Mouse (Mus musculus): ENCODE results near the gene Actl11. TPM values are rescaled to one million over a fixed set of nuclear protein-coding genes. Genes with fewer than 3 reads are reported as not detected.

Gene Actl11
- polyA plus RNA-seq, 1 experiment from 2014 or later: not detected

DNA sequence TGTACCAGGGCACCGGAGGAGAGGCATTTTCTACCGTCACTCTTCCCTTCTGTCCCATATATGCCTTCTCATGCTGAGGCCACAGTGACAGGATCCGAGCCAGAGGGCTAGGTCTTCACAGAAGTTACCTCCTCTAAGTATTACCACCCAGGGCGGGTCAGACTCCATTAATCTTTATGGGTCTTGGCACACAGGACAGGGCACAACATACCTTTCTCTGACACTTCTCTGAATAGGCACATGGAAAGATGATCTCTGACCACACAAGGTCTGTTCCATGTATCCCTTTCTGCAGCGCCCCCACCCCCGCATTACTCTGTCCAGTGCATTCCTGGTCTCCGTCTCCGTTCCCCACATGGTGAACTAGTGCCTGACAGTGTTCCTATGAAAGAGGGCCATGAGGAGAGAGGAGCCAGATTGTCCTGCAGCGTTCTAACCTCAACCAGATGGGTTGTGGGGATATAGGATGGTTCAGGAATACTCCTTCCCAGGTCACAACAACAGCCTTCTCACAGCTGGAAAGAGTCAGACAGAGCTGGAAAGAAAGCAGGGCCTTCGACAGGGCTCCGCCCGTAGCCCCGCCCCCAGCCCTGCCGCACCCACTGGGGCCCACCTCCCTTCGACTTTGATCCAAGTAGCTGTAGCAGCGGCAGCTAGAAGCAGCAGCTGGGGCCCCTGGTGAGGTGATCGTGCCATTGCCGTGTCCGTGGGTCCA lies 21.9 kb upstream of the Actl11 start, which contains the start of gene Mst1r:
Gene Mst1r, plus strand, starts transcription at position 622 of the 715 bp plus-strand sequence.
- H3K4me2 ChIP-seq: peak within 1 kb of the TSS; percentile 89
- H3K36me3 ChIP-seq: peaks cover 5% of the 10 kb centered on the region; the same call in 1 of the 2 replicates
- H3K27me3 ChIP-seq: peaks cover 23% of the 10 kb centered on the region
- peak within 1 kb of the TSS; percentile 47 for H3K4me3 ChIP-seq (replicated peaks)
- H3K4me1 ChIP-seq: peaks cover 51% of the 10 kb centered on the region
- peak within 1 kb of the TSS; percentile 75 for H3K27ac ChIP-seq
- peak within 1 kb of the TSS; percentile 45; the same call in 1 of the 2 replicates for H3K9ac ChIP-seq
- 10% methylated on average over 19 of the region's 19 CpGs for WGBS
- ATAC-seq (replicated peaks; ENCODE audit: low FRiP score): peak; percentile 84
- no peaks in the 10 kb centered on the region for H3K9me3 ChIP-seq (replicated peaks)

DNA sequence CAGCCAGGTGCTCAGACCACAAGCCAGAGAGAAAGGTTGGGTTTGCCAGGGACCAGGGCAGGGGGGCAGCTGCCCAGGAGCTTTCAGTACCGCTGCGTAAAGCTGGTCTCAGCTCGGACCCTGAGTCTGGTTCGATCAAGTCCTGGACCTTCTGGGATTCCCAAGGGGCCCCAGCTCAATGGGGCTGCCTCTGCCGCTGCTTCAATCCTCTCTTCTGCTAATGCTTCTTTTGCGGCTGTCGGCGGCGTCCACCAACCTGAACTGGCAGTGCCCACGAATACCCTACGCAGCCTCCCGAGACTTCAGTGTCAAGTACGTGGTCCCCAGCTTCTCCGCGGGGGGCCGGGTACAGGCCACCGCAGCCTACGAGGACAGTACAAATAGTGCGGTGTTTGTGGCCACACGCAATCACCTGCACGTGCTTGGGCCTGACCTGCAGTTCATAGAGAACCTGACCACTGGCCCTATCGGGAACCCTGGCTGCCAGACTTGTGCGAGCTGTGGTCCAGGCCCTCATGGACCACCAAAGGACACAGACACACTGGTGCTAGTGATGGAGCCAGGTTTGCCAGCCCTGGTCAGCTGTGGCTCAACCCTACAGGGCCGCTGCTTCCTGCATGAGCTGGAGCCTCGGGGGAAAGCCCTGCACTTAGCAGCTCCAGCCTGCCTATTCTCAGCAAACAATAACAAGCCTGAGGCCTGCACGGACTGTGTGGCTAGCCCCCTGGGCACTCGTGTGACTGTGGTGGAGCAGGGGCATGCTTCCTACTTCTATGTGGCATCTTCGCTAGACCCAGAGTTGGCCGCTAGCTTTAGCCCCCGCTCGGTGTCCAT lies 21.1 kb upstream of the Actl11 start:
- ATAC-seq (replicated peaks; ENCODE audit: low FRiP score): no peak
- peak overlapping the region; percentile 45; the same call in 1 of the 2 replicates for H3K9ac ChIP-seq
- peaks cover 45% of the 10 kb centered on the region for H3K4me1 ChIP-seq
- no peaks in the 10 kb centered on the region for H3K9me3 ChIP-seq (replicated peaks)
- peaks cover 5% of the 10 kb centered on the region; the same call in 1 of the 2 replicates for H3K36me3 ChIP-seq
- peaks cover 17% of the 10 kb centered on the region for H3K27me3 ChIP-seq
- peak overlapping the region; percentile 75 for H3K27ac ChIP-seq
- WGBS: 46% methylated on average over 31 of the region's 31 CpGs
- H3K4me2 ChIP-seq: peak overlapping the region; percentile 89
- H3K4me3 ChIP-seq (replicated peaks): peak overlapping the region; percentile 47

DNA sequence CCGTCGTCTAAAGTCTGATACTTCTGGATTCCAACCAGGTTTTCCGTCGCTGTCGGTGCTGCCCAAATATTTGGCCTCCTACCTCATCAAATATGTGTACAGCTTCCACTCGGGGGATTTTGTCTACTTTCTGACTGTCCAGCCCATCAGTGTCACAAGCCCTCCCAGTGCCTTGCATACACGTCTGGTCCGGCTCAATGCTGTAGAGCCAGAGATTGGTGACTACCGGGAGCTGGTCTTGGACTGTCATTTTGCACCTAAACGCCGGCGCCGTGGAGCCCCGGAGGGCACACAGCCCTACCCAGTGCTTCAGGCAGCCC lies 20.5 kb upstream of the Actl11 start:
- H3K27me3 ChIP-seq: peaks cover 16% of the 10 kb centered on the region
- no peaks in the 10 kb centered on the region for H3K9me3 ChIP-seq (replicated peaks)
- peaks cover 3% of the 10 kb centered on the region; the same call in 1 of the 2 replicates for H3K36me3 ChIP-seq
- H3K27ac ChIP-seq: no peak overlapping the region
- 81% methylated on average over 14 of the region's 14 CpGs for WGBS
- ATAC-seq (replicated peaks; ENCODE audit: low FRiP score): no peak
- H3K9ac ChIP-seq: no peak overlapping the region
- peaks cover 45% of the 10 kb centered on the region for H3K4me1 ChIP-seq
- peak overlapping the region; percentile 47 for H3K4me3 ChIP-seq (replicated peaks)
- peak overlapping the region; percentile 89 for H3K4me2 ChIP-seq

DNA sequence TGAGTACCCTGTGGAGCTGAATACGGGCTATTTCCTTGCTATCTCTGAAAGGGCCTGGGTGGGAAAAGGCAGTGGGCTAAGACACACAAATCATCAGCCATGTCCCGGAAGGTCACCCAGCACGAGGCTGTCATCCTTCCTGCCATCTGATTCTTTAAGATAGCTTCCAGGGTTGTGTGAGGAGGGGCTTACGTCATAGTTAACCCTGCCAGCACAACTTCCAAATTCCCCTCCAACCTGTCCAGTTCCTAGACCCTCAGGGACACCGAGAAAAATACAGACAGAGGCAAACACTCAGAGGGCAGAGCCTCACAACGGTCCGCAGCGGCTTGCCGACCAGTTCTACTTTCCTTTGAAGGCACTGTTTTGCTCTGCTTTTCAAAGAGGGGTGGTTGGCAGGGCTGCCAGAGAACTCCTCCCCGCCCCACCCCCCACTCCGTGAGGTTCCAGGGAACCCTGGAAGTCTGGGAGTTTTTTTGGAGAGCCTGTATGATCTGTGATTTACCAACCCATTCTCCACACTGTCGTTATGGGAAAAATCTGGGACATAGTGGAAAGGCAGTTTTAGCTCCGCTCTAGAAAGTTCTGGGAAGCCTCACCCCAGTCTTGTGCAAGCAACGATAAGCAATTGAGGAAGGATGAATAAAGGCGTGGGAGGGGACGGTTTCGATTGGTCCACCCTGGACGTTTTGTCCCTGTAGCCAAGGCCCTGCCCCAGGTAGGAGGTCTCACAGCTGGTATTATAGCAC lies 19.7 kb upstream of the Actl11 start:
- 27% methylated on average over 18 of the region's 18 CpGs for WGBS
- H3K27me3 ChIP-seq: peaks cover 19% of the 10 kb centered on the region
- H3K4me2 ChIP-seq: peak overlapping the region; percentile 89
- ATAC-seq (replicated peaks; ENCODE audit: low FRiP score): no peak
- no peaks in the 10 kb centered on the region for H3K9me3 ChIP-seq (replicated peaks)
- H3K4me3 ChIP-seq (replicated peaks): peak overlapping the region; percentile 17
- no peaks in the 10 kb centered on the region for H3K36me3 ChIP-seq
- peaks cover 45% of the 10 kb centered on the region for H3K4me1 ChIP-seq
- no peak overlapping the region for H3K9ac ChIP-seq
- no peak overlapping the region for H3K27ac ChIP-seq

DNA sequence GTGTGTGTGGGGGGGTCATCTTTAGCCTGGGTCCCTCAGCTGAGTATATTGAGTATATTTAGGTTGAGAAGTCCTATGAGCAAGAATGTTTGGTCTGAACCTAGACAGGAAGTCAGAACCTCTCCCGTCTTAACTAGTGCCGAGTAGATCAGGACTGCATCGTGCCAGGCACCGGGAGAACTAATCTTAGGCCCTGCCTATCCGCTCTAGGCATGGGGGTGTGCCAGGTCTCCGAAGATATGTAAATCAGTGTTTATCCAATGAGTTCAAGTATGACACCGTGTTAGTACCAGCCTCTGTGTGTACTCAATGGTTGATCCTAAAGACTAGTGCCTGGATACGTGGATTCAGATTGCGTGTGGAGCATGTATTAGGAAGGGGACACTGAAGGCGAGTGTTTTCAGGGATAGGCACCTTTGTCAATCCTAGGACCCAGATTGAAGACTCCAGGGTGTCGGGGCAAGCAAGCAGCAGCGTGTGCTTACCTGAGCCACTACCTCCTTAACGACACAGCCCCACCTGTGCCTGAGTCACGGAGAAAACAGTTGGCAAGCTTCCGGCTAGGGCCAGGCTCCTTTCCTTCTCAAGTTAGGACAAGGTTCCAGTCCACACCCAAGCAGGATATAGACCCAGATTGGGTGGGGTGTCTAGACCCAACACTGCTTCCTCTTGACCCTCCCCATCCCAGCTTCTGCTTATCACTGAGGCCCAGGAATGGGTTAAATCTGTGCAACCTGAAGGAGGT lies 18.1 kb upstream of the Actl11 start:
- peaks cover 49% of the 10 kb centered on the region for H3K4me1 ChIP-seq
- no peaks in the 10 kb centered on the region for H3K9me3 ChIP-seq (replicated peaks)
- no peak overlapping the region for H3K27ac ChIP-seq
- no peak for ATAC-seq (replicated peaks; ENCODE audit: low FRiP score)
- no peaks in the 10 kb centered on the region for H3K36me3 ChIP-seq
- H3K4me2 ChIP-seq: no peak overlapping the region
- WGBS: 87% methylated on average over 15 of the region's 15 CpGs
- H3K9ac ChIP-seq: no peak overlapping the region
- peaks cover 19% of the 10 kb centered on the region for H3K27me3 ChIP-seq
- no peak overlapping the region for H3K4me3 ChIP-seq (replicated peaks)

DNA sequence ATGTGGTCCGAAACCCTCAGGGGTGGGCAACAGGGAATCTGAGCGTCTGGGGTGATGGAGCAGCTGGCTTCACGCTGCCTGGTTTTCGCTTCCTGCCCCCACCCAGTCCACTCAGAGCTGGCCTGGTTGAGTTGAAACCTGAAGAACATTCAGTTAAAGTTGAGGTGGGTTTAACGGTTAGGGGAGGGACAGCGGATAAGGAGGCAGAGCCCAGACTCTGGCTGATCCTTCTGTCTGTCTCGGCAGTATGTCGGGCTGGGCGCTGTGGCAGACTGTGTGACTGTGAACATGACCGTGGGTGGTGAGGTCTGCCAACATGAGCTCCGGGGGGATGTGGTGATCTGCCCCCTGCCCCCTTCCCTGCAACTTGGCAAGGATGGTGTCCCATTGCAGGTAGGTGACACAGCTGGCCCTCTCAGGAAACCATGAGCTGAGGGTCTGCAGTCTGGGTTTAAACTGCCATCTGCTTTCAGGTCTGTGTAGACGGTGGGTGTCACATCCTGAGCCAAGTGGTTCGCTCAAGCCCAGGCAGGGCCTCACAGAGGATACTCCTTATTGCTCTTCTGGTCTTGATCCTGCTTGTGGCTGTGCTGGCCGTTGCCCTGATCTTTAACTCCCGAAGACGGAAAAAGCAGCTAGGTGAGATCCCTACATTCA lies 13.4 kb upstream of the Actl11 start:
- Histone ChIP-seq H3K27me3 (peaks cover 4% of the 10 kb centered on the region; the same call in 1 of the 2 replicates), H3K4me1 (peaks cover 22% of the 10 kb centered on the region), H3K36me3 (no peaks in the 10 kb centered on the region), H3K4me2 (no peak overlapping the region), H3K9me3 (replicated peaks) (no peaks in the 10 kb centered on the region), H3K9ac (no peak overlapping the region), H3K4me3 (replicated peaks) (no peak overlapping the region), H3K27ac (no peak overlapping the region)
- no peak for ATAC-seq (replicated peaks; ENCODE audit: low FRiP score)
- 51% methylated on average over 16 of the region's 16 CpGs for WGBS

DNA sequence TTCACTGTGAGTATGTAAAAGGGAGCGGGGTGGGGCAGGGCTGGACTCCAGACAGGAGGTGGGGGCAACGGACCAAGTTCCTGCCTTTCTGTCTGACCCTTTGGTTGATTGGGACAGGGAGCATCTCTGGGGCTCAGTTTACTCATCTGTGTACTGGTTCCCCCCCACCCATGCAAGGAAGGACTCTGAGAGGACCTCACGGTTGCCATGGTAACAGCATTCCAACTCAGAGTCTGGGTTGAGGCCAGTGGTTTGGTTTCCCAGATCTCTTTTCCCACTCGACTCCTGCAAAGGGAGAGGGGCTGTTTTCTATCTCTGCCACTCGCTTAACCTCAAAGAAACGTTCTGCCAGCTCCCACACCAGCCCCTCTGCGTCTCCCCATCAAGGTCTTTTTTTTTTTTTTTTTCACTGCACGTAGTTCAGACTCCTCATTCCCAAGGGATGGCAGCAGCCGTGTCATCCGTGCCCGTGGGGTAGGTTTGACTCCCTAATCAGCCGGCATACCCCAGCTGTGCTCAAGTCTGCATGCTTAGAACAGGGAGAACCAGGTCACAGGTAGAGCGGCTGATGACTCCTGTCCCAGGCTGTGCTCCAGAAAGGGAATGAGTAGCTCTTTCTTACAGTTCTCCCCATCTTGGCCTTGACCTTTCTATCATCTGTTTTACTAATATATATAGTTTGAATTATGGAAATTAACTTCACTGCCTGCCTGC lies 10.2 kb upstream of the Actl11 start:
- no peak overlapping the region for H3K4me2 ChIP-seq
- no peak for ATAC-seq (replicated peaks; ENCODE audit: low FRiP score)

DNA sequence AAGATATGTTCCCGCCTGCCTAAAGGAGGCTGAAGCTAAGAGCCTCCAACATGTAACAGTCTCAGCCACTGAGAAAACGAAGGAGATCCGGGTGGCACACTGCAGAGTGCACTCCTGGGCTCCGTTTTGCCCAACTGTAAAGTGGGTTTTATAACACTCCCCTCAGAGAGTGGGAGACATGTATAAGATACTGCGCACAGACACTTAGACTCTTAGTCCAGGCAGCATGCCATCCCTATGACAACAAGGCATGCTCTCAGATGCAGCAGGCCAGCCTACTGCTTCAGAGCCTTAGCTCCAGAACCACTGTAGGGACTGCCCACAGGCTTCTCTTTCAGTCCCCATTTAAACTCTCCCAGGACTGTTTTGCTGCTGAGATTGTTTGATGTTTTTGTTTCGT lies 9.4 kb upstream of the Actl11 start:
- Histone ChIP-seq H3K4me1 (peaks cover 22% of the 10 kb centered on the region), H3K9me3 (replicated peaks) (no peaks in the 10 kb centered on the region), H3K27me3 (no peaks in the 10 kb centered on the region), H3K4me3 (replicated peaks) (no peak overlapping the region), H3K4me2 (no peak overlapping the region), H3K9ac (no peak overlapping the region), H3K36me3 (no peaks in the 10 kb centered on the region), H3K27ac (no peak overlapping the region)
- no peak for ATAC-seq (replicated peaks; ENCODE audit: low FRiP score)
- 84% methylated on average over 6 of the region's 6 CpGs for WGBS

More for the DNA sequence above, 10.2 kb upstream of the Actl11 start:
- H3K36me3 ChIP-seq: no peaks in the 10 kb centered on the region
- peaks cover 22% of the 10 kb centered on the region for H3K4me1 ChIP-seq
- H3K9me3 ChIP-seq (replicated peaks): no peaks in the 10 kb centered on the region
- H3K27ac ChIP-seq: no peak overlapping the region
- peaks cover under 1% of the 10 kb centered on the region; the same call in 1 of the 2 replicates for H3K27me3 ChIP-seq
- WGBS: 32% methylated on average over 13 of the region's 13 CpGs
- no peak overlapping the region for H3K9ac ChIP-seq
- no peak overlapping the region for H3K4me3 ChIP-seq (replicated peaks)

DNA sequence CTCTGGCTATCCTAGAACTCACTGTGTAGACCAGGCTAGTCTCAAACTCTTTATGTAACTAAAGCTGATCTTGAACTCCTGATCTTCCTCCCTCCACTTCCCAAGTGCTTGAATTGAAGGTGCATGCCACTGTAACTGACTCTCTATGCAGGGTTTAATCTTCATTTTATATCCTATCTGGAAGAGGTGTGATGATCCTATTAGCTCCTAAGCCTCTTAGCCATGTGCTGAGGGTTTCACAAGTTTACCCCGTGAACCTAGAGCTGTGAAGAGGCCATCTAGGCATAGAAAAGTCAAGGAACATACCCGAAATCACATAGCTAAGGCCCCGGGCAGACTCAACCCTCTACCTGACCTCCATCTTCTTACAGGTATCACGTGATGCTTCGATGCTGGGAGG lies 8.8 kb upstream of the Actl11 start:
- no peaks in the 10 kb centered on the region for H3K9me3 ChIP-seq (replicated peaks)
- WGBS: 82% methylated on average over 5 of the region's 5 CpGs
- H3K27me3 ChIP-seq: no peaks in the 10 kb centered on the region
- no peak overlapping the region for H3K4me2 ChIP-seq
- H3K27ac ChIP-seq: no peak overlapping the region
- H3K4me3 ChIP-seq (replicated peaks): no peak overlapping the region
- peaks cover 20% of the 10 kb centered on the region for H3K4me1 ChIP-seq
- H3K9ac ChIP-seq: no peak overlapping the region
- H3K36me3 ChIP-seq: no peaks in the 10 kb centered on the region
- no peak for ATAC-seq (replicated peaks; ENCODE audit: low FRiP score)

DNA sequence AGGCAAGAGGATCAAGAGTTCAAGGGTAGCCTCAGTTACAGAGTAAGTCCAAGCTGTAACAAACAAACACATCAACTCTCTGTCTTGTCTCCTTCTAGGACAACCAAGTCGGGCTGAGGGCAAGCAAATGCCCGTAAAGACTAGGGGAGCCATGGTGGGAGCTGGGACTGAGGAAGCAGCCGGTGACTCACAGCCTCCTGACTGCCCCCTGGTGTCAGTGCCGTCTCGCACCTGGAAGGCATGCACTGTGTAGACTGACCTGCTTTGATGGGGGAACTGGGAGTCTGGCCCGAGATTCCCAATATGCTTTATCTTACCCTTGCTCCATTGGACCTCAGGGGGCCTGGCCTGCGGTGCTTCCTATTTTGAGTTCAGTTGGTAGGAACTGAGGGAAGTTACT lies 5.2 kb upstream of the Actl11 start:
- ATAC-seq (replicated peaks; ENCODE audit: low FRiP score): 0 out of 2 replicates have a peak, but pooled peaks have one; percentile 19
- no peak overlapping the region for H3K27ac ChIP-seq
- no peak overlapping the region for H3K9ac ChIP-seq
- no peaks in the 10 kb centered on the region for H3K27me3 ChIP-seq
- H3K4me2 ChIP-seq: no peak overlapping the region
- no peaks in the 10 kb centered on the region for H3K36me3 ChIP-seq
- no peak overlapping the region for H3K4me3 ChIP-seq (replicated peaks)
- no peaks in the 10 kb centered on the region for H3K9me3 ChIP-seq (replicated peaks)
- peaks cover 10% of the 10 kb centered on the region for H3K4me1 ChIP-seq
- WGBS: 28% methylated on average over 7 of the region's 7 CpGs
